Mouse (Mus musculus) thymus, adult 2 months (tissue): ENCODE results near the gene C2cd3.

Experiments
- CTCF ChIP-seq: fragments of 200-500 bp; IDR thresholded peaks from 2 replicates; pipeline ENCODE4 v1.5.1; 2012; ENCODE audit warnings: mild to moderate bottlenecking, control low read depth, low read length, moderate library complexity, borderline replicate concordance; ENCODE audit not compliant: control insufficient read depth, poor library complexity, insufficient read depth; ENCODE audit errors: extremely low read depth
- POLR2A ChIP-seq: fragments of 200-500 bp; IDR thresholded peaks from 2 replicates; pipeline ENCODE4 v1.6.1; 2012; ENCODE audit warnings: mild to moderate bottlenecking, low read length, control low read depth, moderate library complexity; ENCODE audit not compliant: control insufficient read depth, poor library complexity, insufficient read depth; ENCODE audit errors: extremely low read depth

GRCm38 (mm10) chr7:100402715-100403114 is 30.7 kb downstream of the C2cd3 start:
- no peak for TF ChIP-seq CTCF
- no peak for TF ChIP-seq POLR2A
